Mouse (Mus musculus) cerebellum, adult 2 months (tissue): Measurements from ENCODE around the gene Zwint. TPM values are rescaled to one million over a fixed set of nuclear protein-coding genes. Genes with fewer than 3 reads are reported as not detected.

Source experiments
- DNase-seq, 2 experiments: peaks; one replicate each; pipeline ENCODE4 v3.0.0; 2021
- H3K27ac ChIP-seq: fragments of 200-500 bp; 2 replicates; pipeline ENCODE4 v1.5.1; 2012; ENCODE audit warnings: low read length, control low read depth, inconsistent platforms; ENCODE audit not compliant: insufficient read depth
- H3K27me3 ChIP-seq: fragments of 200-500 bp; 2 replicates; pipeline ENCODE4 v1.6.1; 2012; ENCODE audit warnings: inconsistent platforms, mild to moderate bottlenecking, low read length, moderate library complexity; ENCODE audit not compliant: control insufficient read depth, insufficient read depth
- H3K4me1 ChIP-seq: fragments of 200-500 bp; 2 replicates; pipeline ENCODE4 v1.6.1; 2011; ENCODE audit warnings: low read length; ENCODE audit not compliant: control insufficient read depth, insufficient read depth
- H3K4me3 ChIP-seq: fragments of 200-500 bp; replicated peaks from 2 replicates; pipeline ENCODE3; 2011; ENCODE audit warnings: mild to moderate bottlenecking, low read depth, low read length, control low read depth; ENCODE audit not compliant: insufficient read depth
- CTCF ChIP-seq: fragments of 200-500 bp; IDR thresholded peaks from 2 replicates; pipeline ENCODE4 v1.5.1; 2011; ENCODE audit warnings: low read depth, mild to moderate bottlenecking, control low read depth, low read length, moderate library complexity, borderline replicate concordance; ENCODE audit not compliant: insufficient read depth
- POLR2A ChIP-seq: fragments of 200-500 bp; IDR thresholded peaks from 2 replicates; pipeline ENCODE4 v1.6.1; 2011; ENCODE audit warnings: low read length, control low read depth, borderline replicate concordance; ENCODE audit not compliant: insufficient read depth
- WGBS: fragments of 180-500 bp; shearing (Covaris S2); methylation state at CpG from one replicate; pipeline ENCODE4 v1.1.7; 2018; 5-methylcytosine and 5-hydroxymethylcytosine counted together
- polyA plus RNA-seq: library from polyadenylated mRNA; depleted of rRNA; stranded (reverse); fragments of >200 nt; gene quantifications from 2 replicates; pipeline ENCODE4 v1.2.3, GENCODE M21; 2012

The Zwint gene
- polyA plus RNA-seq, 1 experiment = 1,069 TPM

DNA sequence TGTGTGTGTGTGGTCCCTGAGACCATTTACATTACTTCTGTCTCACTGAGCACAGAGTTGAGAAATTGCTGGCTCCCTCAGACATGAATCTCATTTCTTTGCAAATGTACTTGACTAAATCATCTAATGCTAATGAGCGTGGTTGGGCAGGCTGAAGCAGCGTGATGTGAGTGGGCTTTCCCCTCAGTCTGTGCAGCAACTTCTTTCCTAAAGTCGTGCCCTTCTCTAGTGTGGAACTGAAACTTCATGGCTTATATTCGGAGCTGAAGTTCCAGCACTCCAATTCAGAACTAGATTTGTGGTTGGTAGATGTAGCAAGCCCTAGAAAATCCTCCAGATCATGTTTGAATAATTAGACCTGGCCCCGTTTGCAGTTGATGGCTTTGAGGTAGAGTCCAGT is 46.4 kb downstream of the Zwint start:
- Histone ChIP-seq H3K4me3 (no peak overlapping the region), H3K27ac (no peak overlapping the region), H3K27me3 (no peaks in the 10 kb centered on the region), H3K4me1 (no peaks in the 10 kb centered on the region)
- DNase-seq = no peak
- 77% methylated on average over 5 of the region's 5 CpGs for WGBS
- TF ChIP-seq CTCF = no peak

DNA sequence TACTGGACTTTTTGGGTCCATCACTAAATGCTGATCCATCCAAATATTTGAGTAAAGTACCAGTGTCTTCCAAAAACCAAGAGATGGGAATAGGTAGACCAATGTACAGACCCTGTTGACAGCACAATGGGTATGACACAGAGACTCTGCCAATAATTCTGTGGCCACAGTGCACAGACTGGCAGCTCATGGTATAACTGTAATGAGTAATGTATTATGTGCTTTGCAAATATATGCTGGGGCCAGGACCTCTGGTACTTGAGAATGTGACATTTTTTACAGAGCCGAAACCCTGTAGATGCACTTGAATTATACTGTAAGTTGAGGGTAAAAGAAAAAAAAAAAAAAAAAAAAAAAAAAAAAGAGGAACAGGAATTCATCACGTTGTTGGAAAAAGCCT is 59.1 kb downstream of the Zwint start:
- no peak for DNase-seq
- WGBS = 67% methylated on average over 2 of the region's 2 CpGs
- TF ChIP-seq CTCF (no peak), POLR2A (no peak)

More for the DNA sequence above, 59.1 kb downstream of the Zwint start:
- Histone ChIP-seq H3K27me3 (no peaks in the 10 kb centered on the region), H3K27ac (no peak overlapping the region), H3K4me1 (no peaks in the 10 kb centered on the region), H3K4me3 (no peak overlapping the region)
